Mouse (Mus musculus): ENCODE data around the gene Plekhb1. TPM values are rescaled to one million over a fixed set of nuclear protein-coding genes. Genes with fewer than 3 reads are reported as not detected.

Gene Plekhb1
- 4.7 and 4.8 TPM in 2 replicates for polyA plus RNA-seq (2016; fragmentation: Nextera tagmentation; extraction: Ambion mirVana)

GRCm38 (mm10) chr7:100662231-100662630, at the start of gene Plekhb1:
Gene Plekhb1 (minus strand): TSS chr7:100662414.
- Histone ChIP-seq H3K36me3 (replicated peaks) (no peaks in the 10 kb centered on the region), H3K27ac (replicated peaks) (no peak within 1 kb of the TSS; the same call in 1 of the 2 replicates), H3K4me1 (peaks cover 24% of the 10 kb centered on the region), H3K4me3 (no peak within 1 kb of the TSS; the same call in 1 of the 2 replicates), H3K27me3 (replicated peaks; ENCODE audit: low read depth, poor library complexity, severe bottlenecking) (peaks cover 7% of the 10 kb centered on the region; the same call in 1 of the 2 replicates), H3K9me3 (no peaks in the 10 kb centered on the region)
- no peak for DNase-seq (ENCODE audit: low spot score)
- WGBS: 67% methylated on average over 8 of the region's 8 CpGs

DNA sequence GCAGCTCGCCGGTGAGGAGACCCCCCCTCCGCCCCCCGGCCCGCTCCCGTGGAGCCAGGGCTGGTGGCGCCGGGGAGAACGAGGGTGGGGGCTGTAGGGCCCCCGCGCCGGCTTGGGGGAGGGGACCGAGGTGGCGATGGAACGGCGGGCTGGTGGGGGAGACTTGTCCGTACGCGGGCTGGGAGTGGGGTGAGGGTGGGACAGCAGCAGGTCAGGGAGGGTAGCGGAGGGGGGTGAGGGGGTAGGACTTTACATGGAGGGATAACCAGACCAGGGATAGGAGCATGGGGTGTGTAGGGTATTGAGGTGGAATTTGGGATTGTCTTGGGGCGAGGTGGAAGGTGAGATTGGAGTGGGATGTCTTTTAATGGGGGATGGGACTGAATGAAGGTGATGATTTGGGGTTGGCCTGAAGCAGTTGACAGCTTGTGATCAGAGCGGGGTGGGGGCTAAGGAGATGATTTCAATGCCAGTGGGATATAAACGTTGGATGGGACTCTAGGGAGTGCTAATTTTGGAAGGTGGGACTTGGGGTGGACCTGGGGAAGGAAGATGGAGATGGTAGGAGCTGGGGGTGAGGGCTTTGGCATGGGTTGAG, 44.8 kb upstream of the Plekhb1 start:
- no peak for DNase-seq (ENCODE audit: low spot score)
- H3K27ac ChIP-seq (replicated peaks): peak overlapping the region; percentile 99
- H3K36me3 ChIP-seq (replicated peaks): no peaks in the 10 kb centered on the region
- H3K27me3 ChIP-seq (replicated peaks; ENCODE audit: low read depth, poor library complexity, severe bottlenecking): no peaks in the 10 kb centered on the region
- under 1% methylated on average over 23 of the region's 23 CpGs for WGBS
- H3K4me3 ChIP-seq: peak overlapping the region; percentile 72
- peaks cover 16% of the 10 kb centered on the region for H3K4me1 ChIP-seq
- H3K9me3 ChIP-seq: no peaks in the 10 kb centered on the region

DNA sequence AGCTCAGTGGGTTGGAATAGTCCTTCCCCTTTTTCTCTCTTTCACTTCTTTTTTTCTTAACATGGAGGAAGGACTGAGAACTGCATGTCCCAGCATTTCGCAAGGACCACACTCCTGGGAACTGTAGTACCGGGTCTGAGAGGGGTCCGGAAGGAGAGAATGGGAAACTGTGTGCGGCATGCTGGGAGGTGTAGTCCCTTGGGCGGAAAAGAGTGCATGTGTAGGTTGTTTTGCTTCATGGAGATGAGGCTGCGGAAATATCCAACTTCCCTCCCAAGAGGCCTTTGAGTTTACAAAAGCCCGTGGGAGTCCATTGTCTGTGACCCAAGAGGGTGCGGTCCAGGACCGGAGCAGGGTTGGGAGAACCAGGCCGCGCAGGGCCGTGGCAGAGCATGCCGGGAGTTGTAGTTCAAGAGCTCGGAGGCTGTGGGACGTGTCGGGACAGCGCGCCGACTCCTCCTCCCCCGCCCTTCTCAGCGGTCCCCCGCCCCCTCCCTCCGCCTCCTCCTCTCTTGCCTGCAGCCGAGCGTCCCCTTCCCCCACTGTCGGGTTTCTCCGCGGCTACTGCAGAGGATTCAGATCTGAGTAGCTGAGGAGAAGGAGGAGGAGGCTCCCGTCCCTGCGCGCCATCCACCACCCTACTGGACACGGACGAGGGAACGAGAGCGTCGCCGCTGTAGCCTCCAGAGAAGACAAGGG, 44.1 kb upstream of the Plekhb1 start, which contains the start of gene Fam168a:
Gene Fam168a, plus strand, starts transcription at position 493 of the 699 bp plus-strand sequence.
- Histone ChIP-seq H3K27ac (replicated peaks) (peak within 1 kb of the TSS; percentile 99), H3K9me3 (no peaks in the 10 kb centered on the region), H3K4me3 (peak within 1 kb of the TSS; percentile 72), H3K27me3 (replicated peaks; ENCODE audit: low read depth, poor library complexity, severe bottlenecking) (no peaks in the 10 kb centered on the region), H3K36me3 (replicated peaks) (no peaks in the 10 kb centered on the region), H3K4me1 (peaks cover 16% of the 10 kb centered on the region)
- under 1% methylated on average over 37 of the region's 37 CpGs for WGBS
- DNase-seq (ENCODE audit: low spot score): peak; percentile 98

DNA sequence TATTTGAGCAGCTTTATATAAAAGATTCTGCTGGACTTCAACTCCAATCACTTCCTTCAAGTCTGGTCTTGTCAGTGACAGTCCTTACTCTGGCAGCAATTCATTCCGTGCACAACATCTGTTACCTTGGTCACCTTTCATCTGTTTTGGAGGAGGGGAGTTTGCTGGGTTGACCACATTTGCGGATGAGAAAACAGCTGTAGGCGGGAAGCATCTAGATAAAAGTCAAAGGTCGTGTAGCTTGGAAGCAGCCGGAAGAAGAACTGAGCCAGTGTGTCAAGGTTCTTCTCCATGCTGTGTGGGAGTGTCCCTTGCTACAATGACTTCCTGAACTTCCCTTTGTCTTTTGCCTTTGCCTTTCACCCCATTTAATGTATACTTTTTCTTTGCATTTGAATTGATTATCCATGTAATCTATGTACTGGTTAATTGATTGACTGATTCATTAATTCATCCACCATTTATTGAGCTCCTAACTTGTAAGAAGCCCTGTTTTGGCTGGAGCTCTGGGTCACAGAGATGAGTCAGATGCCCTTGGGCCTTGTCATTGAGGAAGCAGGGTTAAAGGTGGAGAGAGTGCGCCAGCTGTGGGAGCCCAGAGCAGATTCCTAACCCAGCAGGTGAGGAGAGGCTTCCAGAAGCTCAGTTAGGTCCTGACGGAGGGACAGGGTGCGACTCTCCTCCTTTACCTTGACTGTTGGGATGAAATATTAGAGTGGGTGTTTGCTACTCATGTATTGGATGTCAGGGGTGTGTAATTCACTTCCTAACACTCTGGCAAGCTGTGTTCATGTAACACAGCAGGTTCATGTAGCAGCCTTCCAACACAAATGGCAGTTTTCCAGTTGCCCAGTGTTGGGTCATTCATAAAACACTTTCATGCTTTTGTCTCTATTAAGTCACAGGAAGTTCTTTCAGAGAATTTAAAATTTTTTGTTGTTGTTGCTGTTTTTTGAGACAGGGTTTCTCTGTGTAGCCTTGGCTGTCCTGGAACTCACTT, 37.9 kb upstream of the Plekhb1 start:
- DNase-seq (ENCODE audit: low spot score): no peak
- Histone ChIP-seq H3K4me3 (no peak overlapping the region), H3K4me1 (peaks cover 10% of the 10 kb centered on the region), H3K9me3 (no peaks in the 10 kb centered on the region), H3K36me3 (replicated peaks) (no peaks in the 10 kb centered on the region), H3K27ac (replicated peaks) (no peak overlapping the region), H3K27me3 (replicated peaks; ENCODE audit: low read depth, poor library complexity, severe bottlenecking) (no peaks in the 10 kb centered on the region)
- WGBS: 41% methylated on average over 8 of the region's 8 CpGs

DNA sequence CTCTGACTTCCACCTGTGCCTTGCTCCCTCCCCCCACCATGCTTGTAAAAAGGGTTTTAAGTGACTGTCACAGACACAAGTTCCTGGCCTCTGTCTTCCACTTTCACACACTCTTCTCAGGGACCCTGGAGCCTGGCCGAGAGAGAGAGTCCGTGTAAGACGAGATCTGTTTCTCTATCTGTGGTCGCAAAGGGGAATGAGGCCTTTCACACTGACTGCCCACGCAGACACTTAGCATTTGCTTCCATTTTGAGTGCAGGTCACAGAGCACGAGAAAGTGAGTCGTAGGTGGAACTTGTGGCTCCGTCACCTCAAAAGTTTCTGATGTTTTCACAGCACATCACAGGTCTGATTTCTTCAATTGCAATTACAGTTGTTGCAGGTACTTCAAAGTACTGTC, 31.0 kb upstream of the Plekhb1 start:
- no peak overlapping the region for H3K27ac ChIP-seq (replicated peaks)
- H3K36me3 ChIP-seq (replicated peaks): no peaks in the 10 kb centered on the region
- no peaks in the 10 kb centered on the region for H3K9me3 ChIP-seq
- no peak for DNase-seq (ENCODE audit: low spot score)
- no peaks in the 10 kb centered on the region for H3K27me3 ChIP-seq (replicated peaks; ENCODE audit: low read depth, poor library complexity, severe bottlenecking)
- H3K4me3 ChIP-seq: no peak overlapping the region
- 78% methylated on average over 8 of the region's 8 CpGs for WGBS
- no peaks in the 10 kb centered on the region for H3K4me1 ChIP-seq

DNA sequence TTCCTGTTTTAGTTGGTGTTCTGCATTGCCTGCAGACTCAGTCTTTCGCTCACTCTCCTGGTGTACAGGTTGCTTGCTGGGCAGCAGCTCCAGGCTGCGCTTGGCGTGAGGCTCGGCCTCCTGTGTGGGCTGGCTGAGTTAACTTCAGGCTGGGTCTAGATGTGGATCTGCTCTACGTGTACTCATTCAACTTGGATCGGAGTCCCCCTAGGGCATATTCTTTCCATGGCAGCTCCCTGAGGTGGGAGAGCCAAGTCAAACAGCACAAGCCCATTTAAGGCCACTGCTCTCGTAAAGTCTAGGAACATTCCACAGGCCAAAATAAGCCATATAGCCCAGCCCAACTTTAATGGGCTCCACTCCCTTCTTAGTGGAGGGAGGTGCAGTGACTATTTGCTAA, 26.3 kb upstream of the Plekhb1 start:
- no peak overlapping the region for H3K4me3 ChIP-seq
- 81% methylated on average over 7 of the region's 7 CpGs for WGBS
- H3K27ac ChIP-seq (replicated peaks): no peak overlapping the region
- no peaks in the 10 kb centered on the region for H3K9me3 ChIP-seq
- H3K4me1 ChIP-seq: no peaks in the 10 kb centered on the region
- no peak for DNase-seq (ENCODE audit: low spot score)
- H3K36me3 ChIP-seq (replicated peaks): no peaks in the 10 kb centered on the region
- no peaks in the 10 kb centered on the region for H3K27me3 ChIP-seq (replicated peaks; ENCODE audit: low read depth, poor library complexity, severe bottlenecking)

- no peaks in the 10 kb centered on the region for H3K4me1 ChIP-seq
- WGBS: 41% methylated on average over 13 of the region's 13 CpGs
- no peaks in the 10 kb centered on the region for H3K9me3 ChIP-seq
- H3K27me3 ChIP-seq (replicated peaks; ENCODE audit: low read depth, poor library complexity, severe bottlenecking): no peaks in the 10 kb centered on the region
- no peaks in the 10 kb centered on the region for H3K36me3 ChIP-seq (replicated peaks)
- H3K4me3 ChIP-seq: no peak overlapping the region
- peak; percentile 84 for DNase-seq (ENCODE audit: low spot score)
- H3K27ac ChIP-seq (replicated peaks): no peak overlapping the region
These were observed 23.1 kb upstream of the Plekhb1 start for GRCm38 (mm10) chr7:100685061-100686030.

- no peaks in the 10 kb centered on the region for H3K36me3 ChIP-seq (replicated peaks)
- no peak overlapping the region for H3K27ac ChIP-seq (replicated peaks)
- 54% methylated on average over 7 of the region's 7 CpGs for WGBS
- no peaks in the 10 kb centered on the region for H3K27me3 ChIP-seq (replicated peaks; ENCODE audit: low read depth, poor library complexity, severe bottlenecking)
- no peak overlapping the region for H3K4me3 ChIP-seq
- no peaks in the 10 kb centered on the region for H3K9me3 ChIP-seq
- peaks cover under 1% of the 10 kb centered on the region; the same call in 1 of the 2 replicates for H3K4me1 ChIP-seq
- peak; percentile 57 for DNase-seq (ENCODE audit: low spot score)
These were observed 22.3 kb upstream of the Plekhb1 start for GRCm38 (mm10) chr7:100684538-100684937.

- Histone ChIP-seq H3K36me3 (replicated peaks) (no peaks in the 10 kb centered on the region), H3K4me3 (no peak overlapping the region), H3K27me3 (replicated peaks; ENCODE audit: low read depth, poor library complexity, severe bottlenecking) (no peaks in the 10 kb centered on the region), H3K4me1 (peaks cover 5% of the 10 kb centered on the region), H3K9me3 (no peaks in the 10 kb centered on the region), H3K27ac (replicated peaks) (no peak overlapping the region)
- no peak for DNase-seq (ENCODE audit: low spot score)
- 65% methylated on average over 5 of the region's 5 CpGs for WGBS
These were observed 21.9 kb upstream of the Plekhb1 start for GRCm38 (mm10) chr7:100684081-100684480.

GRCm38 (mm10) chr7:100683241-100683640, 21.0 kb upstream of the Plekhb1 start:
- no peaks in the 10 kb centered on the region for H3K36me3 ChIP-seq (replicated peaks)
- WGBS: 83% methylated on average over 1 of the region's 1 CpGs
- no peaks in the 10 kb centered on the region for H3K27me3 ChIP-seq (replicated peaks; ENCODE audit: low read depth, poor library complexity, severe bottlenecking)
- no peak overlapping the region for H3K4me3 ChIP-seq
- H3K27ac ChIP-seq (replicated peaks): no peak overlapping the region
- H3K9me3 ChIP-seq: no peaks in the 10 kb centered on the region
- no peak for DNase-seq (ENCODE audit: low spot score)
- peaks cover 5% of the 10 kb centered on the region for H3K4me1 ChIP-seq

DNA sequence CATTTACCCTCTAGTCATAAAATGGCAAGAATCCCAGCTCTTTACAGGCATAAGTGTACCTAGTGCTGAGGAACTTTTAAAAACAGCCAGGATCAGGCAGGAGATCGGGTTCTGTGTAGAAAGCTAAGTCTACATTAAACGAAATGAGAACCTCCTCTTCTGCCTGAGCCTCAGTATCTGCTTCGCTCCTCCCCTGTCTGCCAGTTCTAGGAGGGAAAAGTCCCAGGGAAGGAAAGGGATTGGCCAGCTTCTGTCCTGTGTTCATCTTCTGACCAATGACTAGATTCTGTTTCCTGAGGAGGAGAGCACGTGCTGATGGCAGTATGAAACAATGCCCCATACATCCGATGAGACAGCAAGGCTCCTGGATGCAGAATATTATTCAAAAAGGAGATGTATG, 18.9 kb upstream of the Plekhb1 start:
- Histone ChIP-seq H3K27me3 (replicated peaks; ENCODE audit: low read depth, poor library complexity, severe bottlenecking) (no peaks in the 10 kb centered on the region), H3K4me3 (no peak overlapping the region), H3K4me1 (peaks cover 5% of the 10 kb centered on the region), H3K27ac (replicated peaks) (no peak overlapping the region), H3K36me3 (replicated peaks) (no peaks in the 10 kb centered on the region), H3K9me3 (no peaks in the 10 kb centered on the region)
- DNase-seq (ENCODE audit: low spot score): no peak
- 58% methylated on average over 5 of the region's 5 CpGs for WGBS

Measured in embryonic facial prominence, embryonic 10.5 days (tissue).